Comparison of ENCODE assay signal across 26 mouse cellular contexts in the genomic region with DNA sequence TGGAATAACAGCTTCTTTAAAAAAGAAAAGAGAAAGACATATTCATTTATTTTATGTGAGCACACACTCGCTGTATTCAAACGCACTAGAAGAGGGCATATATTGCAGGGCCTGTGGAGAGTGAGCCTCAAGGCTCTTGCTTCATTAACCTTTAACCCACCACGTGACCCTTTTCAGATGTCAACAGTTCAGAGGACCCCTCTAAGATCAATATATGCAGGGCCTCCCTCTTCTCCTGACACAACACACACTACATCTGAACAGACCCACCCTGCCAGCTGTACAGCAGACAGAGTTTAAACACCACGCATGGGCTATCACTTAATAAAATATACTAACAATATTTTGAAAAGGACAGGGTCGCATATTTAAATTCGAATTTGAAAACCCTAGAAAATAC.
DNase-seq lines count a peak whose midpoint lies in the region; ATAC-seq and TF ChIP-seq lines count a peak whose summit lies in the region.
"Had no signal": no experiment of that assay in that cellular context is flagged by ENCODE, and none has a peak within 500 bp of the region (broad histone marks: within the 10 kb centered on the region; RNA-seq: fewer than 3 reads in every experiment).

No protein-coding gene starts in this region.

- WGBS in hindbrain, embryonic 11.5 days = 53% methylated on average over 6 of the region's 6 CpGs
- 52% methylated on average over 6 of the region's 6 CpGs for WGBS in hindbrain, embryonic 16.5 days
- WGBS in midbrain, embryonic 11.5 days = 67% methylated on average over 6 of the region's 6 CpGs
- WGBS in midbrain, postnatal 0 days = 76% methylated on average over 6 of the region's 6 CpGs

- no peak overlapping the region for H3K4me2 ChIP-seq in hindbrain, embryonic 11.5 days (replicated peaks; ENCODE audit: low read depth, low read length)
- no peak overlapping the region for H3K4me2 ChIP-seq in hindbrain, embryonic 16.5 days (ENCODE audit: low read length)
- no peak overlapping the region for H3K4me2 ChIP-seq in midbrain, embryonic 11.5 days
- no peak overlapping the region for H3K4me2 ChIP-seq in midbrain, postnatal 0 days (ENCODE audit: low read depth, low read length, poor library complexity, severe bottlenecking)
- H3K4me2 ChIP-seq: embryonic facial prominence, embryonic 13.5 days; embryonic facial prominence, embryonic 15.5 days; forebrain, embryonic 12.5 days had no signal

- no peaks in the 10 kb centered on the region for H3K27me3 ChIP-seq in hindbrain, embryonic 11.5 days (ENCODE audit: control insufficient read depth, insufficient read depth, low read length)
- no peaks in the 10 kb centered on the region for H3K27me3 ChIP-seq in hindbrain, embryonic 16.5 days (replicated peaks; ENCODE audit: control insufficient read depth, insufficient read depth, low read length)
- no peaks in the 10 kb centered on the region for H3K27me3 ChIP-seq in midbrain, embryonic 11.5 days (ENCODE audit: control insufficient read depth, insufficient read depth, low read length)
- H3K27me3 ChIP-seq in midbrain, postnatal 0 days (ENCODE audit: insufficient read depth, low read length) = no peaks in the 10 kb centered on the region
- H3K27me3 ChIP-seq: embryonic facial prominence, embryonic 13.5 days; embryonic facial prominence, embryonic 15.5 days; forebrain, embryonic 12.5 days had no signal

- no peak overlapping the region for H3K9ac ChIP-seq in hindbrain, embryonic 11.5 days (ENCODE audit: low read depth, low read length)
- no peak overlapping the region for H3K9ac ChIP-seq in hindbrain, embryonic 16.5 days (ENCODE audit: low read depth, low read length)
- no peak overlapping the region for H3K9ac ChIP-seq in midbrain, embryonic 11.5 days (ENCODE audit: low read length)
- no peak overlapping the region for H3K9ac ChIP-seq in midbrain, postnatal 0 days (replicated peaks; ENCODE audit: low read length, poor library complexity, severe bottlenecking)
- H3K9ac ChIP-seq: embryonic facial prominence, embryonic 13.5 days; embryonic facial prominence, embryonic 15.5 days; forebrain, embryonic 12.5 days had no signal

- no peak overlapping the region for H3K27ac ChIP-seq in hindbrain, embryonic 11.5 days (ENCODE audit: low read depth, low read length)
- H3K27ac ChIP-seq in hindbrain, embryonic 16.5 days (ENCODE audit: low read depth, low read length) = no peak overlapping the region
- H3K27ac ChIP-seq in midbrain, embryonic 11.5 days (ENCODE audit: low read depth, low read length) = no peak overlapping the region
- H3K27ac ChIP-seq in midbrain, postnatal 0 days (ENCODE audit: low read depth, low read length) = no peak overlapping the region
- H3K27ac ChIP-seq: embryonic facial prominence, embryonic 13.5 days; embryonic facial prominence, embryonic 15.5 days; forebrain, embryonic 10.5 days; forebrain, embryonic 12.5 days had no signal

- H3K36me3 ChIP-seq in hindbrain, embryonic 11.5 days (ENCODE audit: control insufficient read depth, insufficient read depth, low read length) = no peaks in the 10 kb centered on the region
- no peaks in the 10 kb centered on the region for H3K36me3 ChIP-seq in hindbrain, embryonic 16.5 days (ENCODE audit: control insufficient read depth, insufficient read depth, low read length)
- H3K36me3 ChIP-seq in midbrain, embryonic 11.5 days (ENCODE audit: control insufficient read depth, insufficient read depth, low read length) = no peaks in the 10 kb centered on the region
- H3K36me3 ChIP-seq in midbrain, postnatal 0 days (ENCODE audit: insufficient read depth, low read length) = no peaks in the 10 kb centered on the region
- H3K36me3 ChIP-seq: embryonic facial prominence, embryonic 13.5 days; embryonic facial prominence, embryonic 15.5 days; forebrain, embryonic 10.5 days; forebrain, embryonic 12.5 days had no signal

- no peaks in the 10 kb centered on the region for H3K9me3 ChIP-seq in hindbrain, embryonic 11.5 days (ENCODE audit: control insufficient read depth, low read length)
- no peaks in the 10 kb centered on the region for H3K9me3 ChIP-seq in hindbrain, embryonic 16.5 days (ENCODE audit: control insufficient read depth, low read length)
- H3K9me3 ChIP-seq in midbrain, embryonic 11.5 days (ENCODE audit: control insufficient read depth, low read length) = no peaks in the 10 kb centered on the region
- H3K9me3 ChIP-seq in midbrain, postnatal 0 days (ENCODE audit: low read length) = no peaks in the 10 kb centered on the region
- H3K9me3 ChIP-seq: embryonic facial prominence, embryonic 13.5 days; embryonic facial prominence, embryonic 15.5 days; forebrain, embryonic 10.5 days; forebrain, embryonic 12.5 days had no signal

- DNase-seq in hindbrain, embryonic 11.5 days (ENCODE audit: low spot score) = peak; percentile 31
- DNase-seq in midbrain, embryonic 11.5 days (ENCODE audit: low spot score, missing footprints) = no peak
- DNase-seq in midbrain, postnatal 0 days (ENCODE audit: low spot score) = no peak
- DNase-seq in embryo, embryonic 11 days = peak; percentile 41
- peak; percentile 20 for DNase-seq in mesoderm, embryonic 11.5 days (ENCODE audit: low read depth, low spot score)
- no peak for DNase-seq in thymus, postnatal 0 days (ENCODE audit: low spot score)
- DNase-seq: adrenal gland, adult 8-10 months; adrenal gland, postnatal 14 days; adrenal gland, postnatal 36 days; B cell, adult 2 months; cerebellum, adult 11-12 months; cerebellum, adult 2 months; cerebellum, adult 9-10 months; cerebellum, postnatal 10 days; cerebellum, postnatal 25 days had no signal

- no peak overlapping the region for H3K4me3 ChIP-seq in hindbrain, embryonic 11.5 days (ENCODE audit: low read depth, low read length)
- no peak overlapping the region for H3K4me3 ChIP-seq in hindbrain, embryonic 16.5 days (ENCODE audit: low read length)
- H3K4me3 ChIP-seq in midbrain, embryonic 11.5 days (ENCODE audit: low read depth, low read length) = no peak overlapping the region
- H3K4me3 ChIP-seq in midbrain, postnatal 0 days (ENCODE audit: low read depth, low read length) = no peak overlapping the region
- H3K4me3 ChIP-seq: embryonic facial prominence, embryonic 13.5 days; embryonic facial prominence, embryonic 15.5 days; erythroblast, embryonic 14.5 days; forebrain, embryonic 10.5 days; forebrain, embryonic 12.5 days had no signal

- no peak for ATAC-seq in hindbrain, embryonic 11.5 days (ENCODE audit: low FRiP score)
- no peak for ATAC-seq in hindbrain, embryonic 16.5 days
- ATAC-seq in midbrain, embryonic 11.5 days (ENCODE audit: low FRiP score) = peak; percentile 58
- ATAC-seq in midbrain, postnatal 0 days (ENCODE audit: low FRiP score) = no peak
- ATAC-seq in CD4-positive, CD25-positive, alpha-beta regulatory T cell, adult 4 months = no peak
- ATAC-seq: activated CD4-positive, CD25-positive, alpha-beta regulatory T cell, adult 4 months; forebrain, embryonic 14.5 days; forebrain, embryonic 16.5 days; Patski had no signal

- H3K4me1 ChIP-seq in hindbrain, embryonic 11.5 days (replicated peaks; ENCODE audit: control insufficient read depth, insufficient read depth, low read length) = no peaks in the 10 kb centered on the region
- H3K4me1 ChIP-seq in hindbrain, embryonic 16.5 days (ENCODE audit: control insufficient read depth, insufficient read depth, low read depth, low read length) = no peaks in the 10 kb centered on the region
- H3K4me1 ChIP-seq in midbrain, embryonic 11.5 days (ENCODE audit: control insufficient read depth, insufficient read depth, low read length) = peaks cover 5% of the 10 kb centered on the region; the same call in 1 of the 2 replicates
- no peaks in the 10 kb centered on the region for H3K4me1 ChIP-seq in midbrain, postnatal 0 days (ENCODE audit: insufficient read depth, low read length)
- H3K4me1 ChIP-seq: embryonic facial prominence, embryonic 13.5 days; embryonic facial prominence, embryonic 15.5 days; forebrain, embryonic 12.5 days had no signal

- no peak for TF ChIP-seq CTCF in midbrain, postnatal 0 days (IDR thresholded peaks at IDR 0.05)

Comparison
In these comparisons a context has a peak if more than half of its experiments do, and no peak if none do; other contexts are left out.
1. DNase-seq: peak in hindbrain, embryonic 11.5 days (single experiment), embryo, embryonic 11 days (single experiment) and mesoderm, embryonic 11.5 days (single experiment); none in midbrain, embryonic 11.5 days (single experiment), midbrain, postnatal 0 days (single experiment) and thymus, postnatal 0 days (single experiment).